Mouse (Mus musculus): ENCODE measurements around the gene Mllt1.

DNA sequence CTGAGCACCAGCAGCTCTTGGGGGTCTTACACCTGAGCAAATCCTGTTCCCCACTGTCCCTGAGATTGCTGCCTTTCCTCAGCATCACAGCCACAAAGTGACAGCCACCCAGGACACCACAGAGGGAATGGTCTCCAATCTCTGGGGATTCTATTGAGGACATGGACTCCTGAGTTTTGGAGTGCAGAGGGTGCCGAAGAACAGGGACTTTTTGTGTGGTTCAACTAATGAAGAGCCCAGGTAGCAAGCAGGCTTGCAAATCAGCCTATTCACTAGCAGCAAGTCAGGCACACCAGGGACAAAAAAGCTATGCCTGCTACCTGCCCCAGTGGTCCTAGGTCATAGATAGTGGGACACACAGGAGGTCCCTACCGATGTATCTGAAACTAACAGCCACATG lies 1.8 kb downstream of the Mllt1 start:
- no peak for TF ChIP-seq CTCF (IDR thresholded peaks at IDR 0.05)
- TF ChIP-seq EP300 (IDR thresholded peaks at IDR 0.05): no peak

Measured in lung, postnatal 0 days (tissue).